Mouse (Mus musculus): ENCODE measurements around the gene Adra1b. TPM values are rescaled to one million over a fixed set of nuclear protein-coding genes. Genes with fewer than 3 reads are reported as not detected.

Adra1b gene
- polyA plus RNA-seq, 1 experiment from 2014 or later, result 0.35 TPM

GRCm38 (mm10) chr11:43929706-43930105 lies 28.7 kb upstream of the Adra1b start:
- Histone ChIP-seq H3K4me3 (ENCODE audit: low read length) (no peak overlapping the region), H3K4me2 (ENCODE audit: low read depth, low read length) (no peak overlapping the region), H3K27ac (ENCODE audit: low read length) (no peak overlapping the region), H3K27me3 (replicated peaks; ENCODE audit: control insufficient read depth, insufficient read depth, low read length) (no peaks in the 10 kb centered on the region), H3K36me3 (ENCODE audit: control insufficient read depth, insufficient read depth, low read length) (no peaks in the 10 kb centered on the region), H3K4me1 (ENCODE audit: control insufficient read depth, insufficient read depth, low read length) (0 out of 2 replicates have a peak, but pooled peaks cover 3% of the 10 kb centered on the region), H3K9ac (ENCODE audit: low read depth, low read length) (no peak overlapping the region), H3K9me3 (ENCODE audit: control insufficient read depth, low read length) (no peaks in the 10 kb centered on the region)
- ATAC-seq, result 0 out of 2 replicates have a peak, but pooled peaks have one; percentile 21
- 51% methylated on average over 5 of the region's 5 CpGs for WGBS

GRCm38 (mm10) chr11:43929178-43929577 lies 28.2 kb upstream of the Adra1b start:
- Histone ChIP-seq H3K27me3 (replicated peaks; ENCODE audit: control insufficient read depth, insufficient read depth, low read length) (no peaks in the 10 kb centered on the region), H3K36me3 (ENCODE audit: control insufficient read depth, insufficient read depth, low read length) (no peaks in the 10 kb centered on the region), H3K4me3 (ENCODE audit: low read length) (no peak overlapping the region), H3K4me1 (ENCODE audit: control insufficient read depth, insufficient read depth, low read length) (0 out of 2 replicates have a peak, but pooled peaks cover 3% of the 10 kb centered on the region), H3K9me3 (ENCODE audit: control insufficient read depth, low read length) (no peaks in the 10 kb centered on the region), H3K27ac (ENCODE audit: low read length) (no peak overlapping the region), H3K9ac (ENCODE audit: low read depth, low read length) (no peak overlapping the region), H3K4me2 (ENCODE audit: low read depth, low read length) (no peak overlapping the region)
- WGBS, result 34% methylated on average over 5 of the region's 5 CpGs
- ATAC-seq, result peak; percentile 78

- no peak overlapping the region for H3K4me3 ChIP-seq (ENCODE audit: low read length)
- H3K9me3 ChIP-seq (ENCODE audit: control insufficient read depth, low read length), result no peaks in the 10 kb centered on the region
- H3K27me3 ChIP-seq (replicated peaks; ENCODE audit: control insufficient read depth, insufficient read depth, low read length), result no peaks in the 10 kb centered on the region
- H3K4me2 ChIP-seq (ENCODE audit: low read depth, low read length), result no peak overlapping the region
- no peaks in the 10 kb centered on the region for H3K36me3 ChIP-seq (ENCODE audit: control insufficient read depth, insufficient read depth, low read length)
- WGBS, result 76% methylated on average over 8 of the region's 8 CpGs
- no peak overlapping the region for H3K27ac ChIP-seq (ENCODE audit: low read length)
- H3K9ac ChIP-seq (ENCODE audit: low read depth, low read length), result no peak overlapping the region
- no peak for ATAC-seq
- H3K4me1 ChIP-seq (ENCODE audit: control insufficient read depth, insufficient read depth, low read length), result 0 out of 2 replicates have a peak, but pooled peaks cover 3% of the 10 kb centered on the region
These were observed 26.3 kb upstream of the Adra1b start for GRCm38 (mm10) chr11:43927133-43927815.

- H3K9me3 ChIP-seq (ENCODE audit: control insufficient read depth, low read length), result no peaks in the 10 kb centered on the region
- ATAC-seq, result no peak
- H3K4me3 ChIP-seq (ENCODE audit: low read length), result no peak overlapping the region
- no peaks in the 10 kb centered on the region for H3K27me3 ChIP-seq (replicated peaks; ENCODE audit: control insufficient read depth, insufficient read depth, low read length)
- H3K27ac ChIP-seq (ENCODE audit: low read length), result no peak overlapping the region
- 0 out of 2 replicates have a peak, but pooled peaks cover 3% of the 10 kb centered on the region for H3K4me1 ChIP-seq (ENCODE audit: control insufficient read depth, insufficient read depth, low read length)
- no peak overlapping the region for H3K4me2 ChIP-seq (ENCODE audit: low read depth, low read length)
- H3K9ac ChIP-seq (ENCODE audit: low read depth, low read length), result no peak overlapping the region
- 64% methylated on average over 6 of the region's 6 CpGs for WGBS
- no peaks in the 10 kb centered on the region for H3K36me3 ChIP-seq (ENCODE audit: control insufficient read depth, insufficient read depth, low read length)
These were observed 25.2 kb upstream of the Adra1b start for GRCm38 (mm10) chr11:43926163-43926562.

- Histone ChIP-seq H3K4me3 (ENCODE audit: low read length) (no peak overlapping the region), H3K27ac (ENCODE audit: low read length) (no peak overlapping the region), H3K27me3 (replicated peaks; ENCODE audit: control insufficient read depth, insufficient read depth, low read length) (no peaks in the 10 kb centered on the region), H3K36me3 (ENCODE audit: control insufficient read depth, insufficient read depth, low read length) (no peaks in the 10 kb centered on the region), H3K9me3 (ENCODE audit: control insufficient read depth, low read length) (no peaks in the 10 kb centered on the region), H3K4me2 (ENCODE audit: low read depth, low read length) (no peak overlapping the region), H3K4me1 (ENCODE audit: control insufficient read depth, insufficient read depth, low read length) (0 out of 2 replicates have a peak, but pooled peaks cover 3% of the 10 kb centered on the region), H3K9ac (ENCODE audit: low read depth, low read length) (no peak overlapping the region)
- no peak for ATAC-seq
- WGBS, result 46% methylated on average over 6 of the region's 6 CpGs
These were observed 24.6 kb upstream of the Adra1b start for GRCm38 (mm10) chr11:43925584-43925983.

- Histone ChIP-seq H3K9me3 (ENCODE audit: control insufficient read depth, low read length) (no peaks in the 10 kb centered on the region), H3K36me3 (ENCODE audit: control insufficient read depth, insufficient read depth, low read length) (no peaks in the 10 kb centered on the region), H3K4me3 (ENCODE audit: low read length) (no peak overlapping the region), H3K27ac (ENCODE audit: low read length) (no peak overlapping the region), H3K4me1 (ENCODE audit: control insufficient read depth, insufficient read depth, low read length) (no peaks in the 10 kb centered on the region), H3K4me2 (ENCODE audit: low read depth, low read length) (no peak overlapping the region), H3K9ac (ENCODE audit: low read depth, low read length) (no peak overlapping the region), H3K27me3 (replicated peaks; ENCODE audit: control insufficient read depth, insufficient read depth, low read length) (no peaks in the 10 kb centered on the region)
- no peak for ATAC-seq
- WGBS, result 70% methylated on average over 2 of the region's 2 CpGs
These were observed 20.7 kb upstream of the Adra1b start for GRCm38 (mm10) chr11:43921701-43922100.

- H3K4me1 ChIP-seq (ENCODE audit: control insufficient read depth, insufficient read depth, low read length), result no peaks in the 10 kb centered on the region
- H3K4me2 ChIP-seq (ENCODE audit: low read depth, low read length), result no peak overlapping the region
- H3K27me3 ChIP-seq (replicated peaks; ENCODE audit: control insufficient read depth, insufficient read depth, low read length), result no peaks in the 10 kb centered on the region
- no peak for ATAC-seq
- WGBS, result 64% methylated on average over 7 of the region's 7 CpGs
- no peaks in the 10 kb centered on the region for H3K36me3 ChIP-seq (ENCODE audit: control insufficient read depth, insufficient read depth, low read length)
- no peak overlapping the region for H3K4me3 ChIP-seq (ENCODE audit: low read length)
- no peak overlapping the region for H3K27ac ChIP-seq (ENCODE audit: low read length)
- no peaks in the 10 kb centered on the region for H3K9me3 ChIP-seq (ENCODE audit: control insufficient read depth, low read length)
- no peak overlapping the region for H3K9ac ChIP-seq (ENCODE audit: low read depth, low read length)
These were observed 18.6 kb upstream of the Adra1b start for GRCm38 (mm10) chr11:43919492-43920055.

GRCm38 (mm10) chr11:43914552-43915447 lies 13.8 kb upstream of the Adra1b start:
- no peaks in the 10 kb centered on the region for H3K36me3 ChIP-seq (ENCODE audit: control insufficient read depth, insufficient read depth, low read length)
- H3K4me3 ChIP-seq (ENCODE audit: low read length), result no peak overlapping the region
- H3K9me3 ChIP-seq (ENCODE audit: control insufficient read depth, low read length), result no peaks in the 10 kb centered on the region
- H3K4me2 ChIP-seq (ENCODE audit: low read depth, low read length), result 0 out of 2 replicates have a peak overlapping the region, but pooled peaks have one; percentile 8
- H3K27me3 ChIP-seq (replicated peaks; ENCODE audit: control insufficient read depth, insufficient read depth, low read length), result no peaks in the 10 kb centered on the region
- 38% methylated on average over 12 of the region's 12 CpGs for WGBS
- no peaks in the 10 kb centered on the region for H3K4me1 ChIP-seq (ENCODE audit: control insufficient read depth, insufficient read depth, low read length)
- no peak overlapping the region for H3K9ac ChIP-seq (ENCODE audit: low read depth, low read length)
- ATAC-seq, result peak; percentile 82
- H3K27ac ChIP-seq (ENCODE audit: low read length), result peak overlapping the region; percentile 52

Measured in intestine, embryonic 16.5 days (tissue).